Mouse (Mus musculus) CD4-positive helper T cell, adult 2 months (primary cell): Measurements from ENCODE around the gene Tnfrsf8.

Source experiments
- DNase-seq: peaks from one replicate; pipeline ENCODE4 v3.0.0-alpha.2; 2012; ENCODE audit warnings: low read depth, missing footprints, low spot score

Tnfrsf8 gene

GRCm38 (mm10) chr4:145271634-145272033 lies 43.3 kb downstream of the Tnfrsf8 start:
- no peak for DNase-seq

GRCm38 (mm10) chr4:145270136-145270535 lies 44.8 kb downstream of the Tnfrsf8 start:
- DNase-seq, result no peak

DNA sequence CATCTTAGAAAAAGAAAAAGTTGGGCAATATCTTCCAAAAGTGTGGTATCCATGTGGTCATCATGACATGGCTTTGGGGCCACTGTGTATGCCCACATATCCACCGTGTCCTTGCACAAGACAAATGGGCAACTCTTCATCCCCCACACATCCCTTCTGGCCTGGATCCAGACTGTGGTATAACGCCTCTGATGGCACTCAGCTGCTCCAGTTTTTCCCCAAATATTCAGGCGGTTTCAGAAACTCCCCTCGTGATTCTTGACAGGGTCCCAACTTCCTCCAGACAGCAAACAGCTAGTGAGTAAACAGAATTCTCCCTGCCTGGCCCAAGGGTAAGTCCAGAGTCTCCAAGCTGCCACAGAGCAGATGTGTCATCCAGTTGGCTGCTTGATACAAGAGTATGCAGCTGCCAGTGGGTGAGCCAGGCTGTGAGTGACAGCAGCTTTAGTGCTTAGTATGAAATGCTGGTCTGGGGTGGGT lies 47.3 kb downstream of the Tnfrsf8 start:
- no peak for DNase-seq

DNA sequence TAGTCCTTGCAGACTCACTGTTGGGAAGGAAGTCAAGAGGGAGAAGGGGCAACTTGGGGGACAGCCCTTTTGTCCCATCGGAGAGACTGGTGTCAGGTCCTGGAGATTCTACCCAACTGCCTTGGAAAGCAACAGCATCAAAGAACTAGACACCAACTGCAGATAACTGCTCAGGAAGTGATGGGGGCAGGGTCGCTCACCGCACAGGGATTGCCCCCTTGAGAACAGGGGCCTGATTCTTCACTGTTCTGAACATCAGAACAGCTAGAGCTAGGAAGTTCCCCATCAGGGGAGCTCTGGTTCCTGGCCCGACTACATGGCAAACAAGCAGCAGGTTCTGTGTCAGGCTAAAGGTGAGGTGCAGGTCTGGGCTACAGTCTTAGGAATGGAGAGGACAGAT lies 48.5 kb downstream of the Tnfrsf8 start:
- DNase-seq, result peak; percentile 46

DNA sequence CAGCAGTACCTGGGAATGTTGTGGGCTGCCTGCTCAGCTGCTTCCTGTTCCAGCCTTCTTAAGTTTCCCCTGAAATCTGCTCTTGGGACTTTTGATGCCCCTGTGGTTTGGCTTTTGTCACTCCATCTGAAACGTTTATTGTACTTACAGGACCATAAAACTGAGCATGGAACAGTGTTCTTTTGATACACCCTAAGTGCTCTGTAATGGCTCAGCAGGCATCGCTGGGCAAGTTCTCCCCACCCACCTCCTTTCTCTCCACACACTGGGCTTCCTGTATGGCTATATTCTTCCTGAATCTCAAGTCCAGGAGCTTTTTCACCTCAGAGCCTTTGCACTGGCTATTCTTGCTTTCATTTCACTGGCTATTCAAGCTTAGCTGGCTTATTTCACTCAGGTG lies 50.2 kb downstream of the Tnfrsf8 start:
- DNase-seq, result no peak

- DNase-seq, result no peak
These were observed 51.4 kb downstream of the Tnfrsf8 start for GRCm38 (mm10) chr4:145263583-145263982.

- no peak for DNase-seq
These were observed 54.2 kb downstream of the Tnfrsf8 start for GRCm38 (mm10) chr4:145260802-145261201.

DNA sequence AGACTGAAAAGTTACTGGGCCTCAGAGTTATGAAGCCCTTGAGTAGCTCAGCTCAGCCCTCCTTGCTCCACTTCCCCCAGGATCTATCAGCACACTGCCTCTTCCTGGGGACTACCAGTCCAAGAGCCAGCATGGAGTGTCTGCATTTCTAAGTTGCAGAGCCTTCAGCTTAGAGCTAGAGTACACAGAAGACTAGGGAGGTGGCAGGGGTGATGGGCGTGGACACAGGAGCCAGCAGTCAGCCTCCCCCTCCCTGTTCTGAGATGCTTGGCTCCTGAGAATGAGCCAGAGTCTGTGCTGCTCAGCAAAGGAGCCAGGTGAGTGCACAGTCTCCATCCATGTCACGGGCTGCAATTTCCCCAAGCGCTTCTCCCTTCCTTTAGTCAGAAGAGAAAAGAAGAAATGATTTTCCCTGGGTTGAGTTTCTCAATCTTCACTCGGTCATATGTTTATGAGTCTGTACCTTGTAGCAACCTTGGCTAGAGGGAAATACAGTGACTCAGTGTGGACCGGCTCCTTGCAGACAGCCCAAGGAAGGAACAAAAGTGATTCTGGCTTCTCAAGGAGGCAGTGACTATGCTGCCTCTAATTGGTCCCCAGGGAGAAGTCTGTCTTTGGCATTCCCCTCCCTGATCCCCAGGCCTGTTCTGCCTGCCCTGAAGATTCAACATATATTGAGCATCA lies 57.1 kb downstream of the Tnfrsf8 start:
- no peak for DNase-seq

DNA sequence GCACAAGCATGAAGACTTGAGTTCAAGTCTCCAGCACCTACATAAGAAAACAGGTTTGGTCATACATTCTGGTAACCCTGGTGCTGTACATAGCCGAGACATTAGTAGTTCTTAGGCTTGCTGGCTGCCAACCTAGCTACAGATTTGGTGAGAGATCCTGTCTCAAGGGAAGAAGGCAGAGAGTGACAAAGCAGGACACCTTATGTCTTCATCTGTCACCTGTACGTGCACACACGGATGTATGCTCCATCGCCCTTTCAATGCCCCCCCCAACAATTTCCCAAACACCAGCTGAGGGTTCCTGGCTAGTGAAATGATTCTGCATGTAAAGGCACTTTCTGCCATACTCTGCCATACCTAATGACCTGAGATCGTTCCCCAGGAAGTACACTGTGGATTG lies 58.8 kb downstream of the Tnfrsf8 start:
- no peak for DNase-seq

GRCm38 (mm10) chr4:145254418-145254817 lies 60.5 kb downstream of the Tnfrsf8 start:
- peak; percentile 93 for DNase-seq

DNA sequence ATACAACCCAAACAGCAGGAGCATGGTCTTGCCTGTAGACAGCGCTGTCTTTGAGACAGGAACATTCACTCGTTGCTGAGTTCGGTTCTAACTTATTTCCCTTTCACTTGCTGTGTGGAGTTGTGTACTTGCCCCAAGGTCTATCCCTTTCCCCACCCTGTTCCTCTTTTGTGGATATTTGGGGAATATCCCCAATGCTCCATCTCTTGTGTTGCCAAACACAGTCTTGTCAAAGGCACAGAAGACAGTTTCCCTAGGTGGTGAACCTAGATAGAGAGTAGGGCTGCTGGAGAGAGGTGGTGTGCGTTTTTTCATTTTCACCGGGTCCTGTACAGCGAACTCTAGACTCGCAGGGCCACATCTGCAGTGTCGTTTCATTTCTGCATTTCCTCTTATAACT lies 62.4 kb downstream of the Tnfrsf8 start:
- DNase-seq, result no peak

- no peak for DNase-seq
These were observed 63.4 kb downstream of the Tnfrsf8 start for GRCm38 (mm10) chr4:145251546-145251945.

DNA sequence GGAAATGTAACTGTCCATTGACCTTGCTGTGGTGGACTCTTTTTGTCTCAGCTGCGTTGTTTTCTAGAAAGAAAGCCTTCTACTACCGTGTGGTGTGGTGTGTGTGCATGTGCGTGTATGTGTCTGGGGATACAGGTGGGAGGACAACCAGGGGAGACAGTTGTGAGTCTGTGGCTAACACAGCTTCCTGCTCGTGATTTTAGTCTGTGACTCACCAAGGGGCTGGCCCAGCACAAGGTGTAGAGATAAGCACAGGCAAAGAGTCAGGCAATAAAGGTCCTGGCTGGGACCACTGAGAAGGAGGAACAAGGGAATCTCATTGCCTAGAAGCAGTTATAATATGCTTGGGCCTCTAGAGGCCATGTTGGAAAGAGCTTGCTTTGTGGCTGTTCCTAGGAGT lies 65.0 kb downstream of the Tnfrsf8 start:
- peak; percentile 77 for DNase-seq

- peak; percentile 15 for DNase-seq
These were observed 67.4 kb downstream of the Tnfrsf8 start for GRCm38 (mm10) chr4:145247556-145247955.

- peak; percentile 84 for DNase-seq
These were observed 68.6 kb downstream of the Tnfrsf8 start, which contains the start of gene Tnfrsf1b for GRCm38 (mm10) chr4:145246173-145247011. Gene Tnfrsf1b (minus strand): TSS chr4:145246870.

DNA sequence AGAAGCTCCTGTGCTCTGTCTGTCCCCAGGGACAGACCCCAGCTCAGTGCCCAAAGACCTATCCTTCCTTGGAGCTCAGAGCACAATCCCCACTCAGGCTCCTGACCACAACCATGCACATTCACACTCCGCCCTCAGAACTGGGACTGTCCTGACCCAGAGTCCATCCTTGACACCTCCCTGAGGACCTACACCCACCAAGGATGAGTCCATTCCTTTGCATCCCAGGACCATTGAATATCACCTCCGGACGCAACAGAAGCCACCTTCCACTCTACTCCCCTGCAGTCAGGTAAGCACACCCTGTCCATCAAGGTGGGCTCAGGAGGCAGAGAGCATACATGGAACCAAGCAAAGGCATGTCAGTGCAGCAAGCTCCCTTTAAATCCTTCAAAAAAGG lies 69.4 kb downstream of the Tnfrsf8 start:
- DNase-seq, result no peak

GRCm38 (mm10) chr4:145244676-145245075 lies 70.3 kb downstream of the Tnfrsf8 start:
- DNase-seq, result no peak

- DNase-seq, result peak; percentile 40
These were observed 72.1 kb downstream of the Tnfrsf8 start for GRCm38 (mm10) chr4:145242719-145243350.

DNA sequence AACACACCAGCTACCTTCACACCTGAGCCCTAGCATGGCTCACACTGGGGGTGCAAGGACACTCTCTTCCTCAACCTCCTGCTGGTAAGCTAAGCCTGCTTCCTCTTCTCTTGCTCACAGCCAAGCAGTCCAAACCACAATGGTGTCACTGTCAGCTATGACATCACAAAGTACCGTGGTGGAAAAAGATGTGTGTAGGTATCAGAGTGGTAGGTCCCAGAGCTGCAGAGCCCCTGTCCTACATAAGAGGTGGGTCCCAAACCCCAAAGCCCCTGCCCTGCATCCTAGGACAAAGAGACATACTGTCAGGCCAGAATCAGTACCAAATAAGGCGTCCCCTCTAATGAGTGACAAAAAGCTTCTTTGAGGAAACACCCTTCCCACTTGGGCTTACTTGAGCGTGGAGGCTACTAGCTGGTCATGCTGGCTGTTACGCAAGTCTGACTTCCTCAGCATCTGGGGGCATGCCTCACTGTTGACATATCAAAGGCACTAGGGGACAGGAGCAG lies 74.2 kb downstream of the Tnfrsf8 start:
- DNase-seq, result peak; percentile 88

GRCm38 (mm10) chr4:145239049-145239830 lies 75.7 kb downstream of the Tnfrsf8 start:
- DNase-seq, result no peak

GRCm38 (mm10) chr4:145236027-145236426 lies 78.9 kb downstream of the Tnfrsf8 start:
- peak; percentile 93 for DNase-seq
